Mouse (Mus musculus) left cerebral cortex, postnatal 36 days (tissue): Measurements from ENCODE around the gene Gpc3. TPM values are rescaled to one million over a fixed set of nuclear protein-coding genes. Genes with fewer than 3 reads are reported as not detected.
"Not testable (repeated sequence)": the region's sequence is repeated elsewhere in the genome, so short reads cannot be mapped to it uniquely, and the experiment has no call there.

Source experiments
- DNase-seq, 2 experiments: peaks; one replicate each; pipeline ENCODE4 v3.0.0; 2021 to 2022; ENCODE audit warnings: low spot score in 2 of 2, mixed read lengths in 1 of 2
- intact Hi-C: fragments of 180-260 bp; cut with DNase I; formaldehyde crosslinking; loops from one replicate; pipeline ENCODE4 v1.15.1; 2025
- total RNA-seq, 2 experiments: library from RNA; stranded (reverse); gene quantifications; 2 replicates each; pipeline ENCODE4 v1.2.3; 2021

Gene Gpc3
- total RNA-seq, 2 experiments from 2014 or later, result 3.1 to 5.2 TPM

- intact Hi-C loops, result no loop called here
- no peak for DNase-seq
Observed at GRCm38 (mm10) chrX:52320653-52321052, 293.1 kb downstream of the Gpc3 start.

- intact Hi-C loops, result no loop called here
- peak in 1 of 2 experiments; percentile 5 for DNase-seq
Observed at GRCm38 (mm10) chrX:52310976-52311375, 302.8 kb downstream of the Gpc3 start.

- DNase-seq, result no peak
- intact Hi-C loops, result no loop called here
Observed at GRCm38 (mm10) chrX:52305226-52305625, 308.5 kb downstream of the Gpc3 start.

- DNase-seq, result no peak
- intact Hi-C loops, result no loop called here
Observed at GRCm38 (mm10) chrX:52288792-52289191, 325.0 kb downstream of the Gpc3 start.

- DNase-seq, result no peak
- intact Hi-C loops, result no loop called here
Observed at GRCm38 (mm10) chrX:52287944-52288343, 325.8 kb downstream of the Gpc3 start.

GRCm38 (mm10) chrX:52282070-52282469 lies 331.7 kb downstream of the Gpc3 start:
- DNase-seq, result no peak
- intact Hi-C loops, result no loop called here

GRCm38 (mm10) chrX:52281103-52281900 lies 332.4 kb downstream of the Gpc3 start:
- intact Hi-C loops, result no loop called here
- DNase-seq, result no peak

GRCm38 (mm10) chrX:52278687-52279359 lies 334.9 kb downstream of the Gpc3 start:
- intact Hi-C loops, result no loop called here
- DNase-seq, result no peak

GRCm38 (mm10) chrX:52277599-52277998 lies 336.2 kb downstream of the Gpc3 start:
- intact Hi-C loops, result no loop called here
- no peak for DNase-seq

GRCm38 (mm10) chrX:52273016-52273415 lies 340.7 kb downstream of the Gpc3 start:
- intact Hi-C loops, result no loop called here
- no peak for DNase-seq

- no peak for DNase-seq
- intact Hi-C loops, result no loop called here
Observed at GRCm38 (mm10) chrX:52261991-52262390, 351.8 kb downstream of the Gpc3 start.

GRCm38 (mm10) chrX:52261546-52261945 lies 352.2 kb downstream of the Gpc3 start:
- DNase-seq, result no peak
- intact Hi-C loops, result no loop called here

- DNase-seq, intact Hi-C loops: not testable (repeated sequence)
Observed at GRCm38 (mm10) chrX:52259771-52260170, 354.0 kb downstream of the Gpc3 start.

- no peak for DNase-seq
- intact Hi-C loops, result no loop called here
Observed at GRCm38 (mm10) chrX:52254526-52254925, 359.2 kb downstream of the Gpc3 start.

GRCm38 (mm10) chrX:52245694-52246297 lies 368.0 kb downstream of the Gpc3 start:
- intact Hi-C loops, result no loop called here
- DNase-seq, result no peak

- DNase-seq, result no peak
- intact Hi-C loops, result no loop called here
Observed at GRCm38 (mm10) chrX:52237470-52237869, 376.3 kb downstream of the Gpc3 start.

- intact Hi-C loops, result no loop called here
- DNase-seq, result no peak
Observed at GRCm38 (mm10) chrX:52231984-52232383, 381.8 kb downstream of the Gpc3 start.

- intact Hi-C loops, result no loop called here
- no peak for DNase-seq
Observed at GRCm38 (mm10) chrX:52230711-52231110, 383.0 kb downstream of the Gpc3 start.
